Mouse (Mus musculus) frontal cortex, adult (tissue): ENCODE results near the gene Atad5.

Experiments
- ATAC-seq: cut with Nextera tagmentation; 2 replicates; pipeline ENCODE4 v1.9.2; 2017; ENCODE audit warnings: mild to moderate bottlenecking, moderate library complexity, mixed read lengths; ENCODE audit not compliant: low TSS enrichment

Atad5 gene

GRCm38 (mm10) chr11:80080826-80081728, 8.1 kb upstream of the Atad5 start, which contains the start of gene Crlf3:
Gene Crlf3, minus strand, starts transcription at chr11:80080991.
- ATAC-seq, result peak; percentile 85

- no peak for ATAC-seq
Measured at GRCm38 (mm10) chr11:80081786-80082319, 7.3 kb upstream of the Atad5 start.

GRCm38 (mm10) chr11:80085356-80086055, 3.7 kb upstream of the Atad5 start:
- no peak for ATAC-seq

GRCm38 (mm10) chr11:80086844-80087243, 2.4 kb upstream of the Atad5 start:
- ATAC-seq, result peak; percentile 86

GRCm38 (mm10) chr11:80089817-80090214, 616 bp downstream of the Atad5 start:
- no peak for ATAC-seq

GRCm38 (mm10) chr11:80090555-80091164, 1.5 kb downstream of the Atad5 start:
- no peak for ATAC-seq

- ATAC-seq, result no peak
Measured at GRCm38 (mm10) chr11:80098444-80099056, 9.3 kb downstream of the Atad5 start.

- no peak for ATAC-seq
Measured at GRCm38 (mm10) chr11:80101298-80101697, 12.1 kb downstream of the Atad5 start.

- ATAC-seq, result no peak
Measured at GRCm38 (mm10) chr11:80104407-80104806, 15.2 kb downstream of the Atad5 start.

GRCm38 (mm10) chr11:80116411-80116810, 27.2 kb downstream of the Atad5 start:
- no peak for ATAC-seq

GRCm38 (mm10) chr11:80132050-80132449, 42.9 kb downstream of the Atad5 start:
- ATAC-seq, result no peak

GRCm38 (mm10) chr11:80134744-80135143, 45.5 kb downstream of the Atad5 start:
- no peak for ATAC-seq

GRCm38 (mm10) chr11:80135954-80136683, 46.9 kb downstream of the Atad5 start:
- no peak for ATAC-seq

- ATAC-seq, result no peak
Measured at GRCm38 (mm10) chr11:80136786-80137185, 47.6 kb downstream of the Atad5 start.

GRCm38 (mm10) chr11:80137773-80138172, 48.6 kb downstream of the Atad5 start:
- ATAC-seq, result no peak

GRCm38 (mm10) chr11:80141825-80142521, 52.8 kb downstream of the Atad5 start, which contains the start of gene Tefm:
Gene Tefm, minus strand, starts transcription at chr11:80142175.
- peak; percentile 97 for ATAC-seq

- ATAC-seq, result no peak
Measured at GRCm38 (mm10) chr11:80142872-80143271, 53.7 kb downstream of the Atad5 start.

GRCm38 (mm10) chr11:80145787-80146275, 56.6 kb downstream of the Atad5 start:
- ATAC-seq, result no peak

- ATAC-seq, result no peak
Measured at GRCm38 (mm10) chr11:80147748-80148147, 58.5 kb downstream of the Atad5 start.

- ATAC-seq, result no peak
Measured at GRCm38 (mm10) chr11:80148313-80148712, 59.1 kb downstream of the Atad5 start.
